Mouse (Mus musculus) cerebellum, postnatal 25 days (tissue): ENCODE measurements at regions not wholly inside any gene's neighbourhood (a gene's known extent, or its start where the extent isn't known, plus 50 kb on each side); places are given as distances from the start of the nearest gene placed in this dataset.

Experiments used
- DNase-seq, 2 experiments: peaks; one replicate each; pipeline ENCODE4 v3.0.0; 2021; ENCODE audit warnings: mixed read lengths in 2 of 2

DNA sequence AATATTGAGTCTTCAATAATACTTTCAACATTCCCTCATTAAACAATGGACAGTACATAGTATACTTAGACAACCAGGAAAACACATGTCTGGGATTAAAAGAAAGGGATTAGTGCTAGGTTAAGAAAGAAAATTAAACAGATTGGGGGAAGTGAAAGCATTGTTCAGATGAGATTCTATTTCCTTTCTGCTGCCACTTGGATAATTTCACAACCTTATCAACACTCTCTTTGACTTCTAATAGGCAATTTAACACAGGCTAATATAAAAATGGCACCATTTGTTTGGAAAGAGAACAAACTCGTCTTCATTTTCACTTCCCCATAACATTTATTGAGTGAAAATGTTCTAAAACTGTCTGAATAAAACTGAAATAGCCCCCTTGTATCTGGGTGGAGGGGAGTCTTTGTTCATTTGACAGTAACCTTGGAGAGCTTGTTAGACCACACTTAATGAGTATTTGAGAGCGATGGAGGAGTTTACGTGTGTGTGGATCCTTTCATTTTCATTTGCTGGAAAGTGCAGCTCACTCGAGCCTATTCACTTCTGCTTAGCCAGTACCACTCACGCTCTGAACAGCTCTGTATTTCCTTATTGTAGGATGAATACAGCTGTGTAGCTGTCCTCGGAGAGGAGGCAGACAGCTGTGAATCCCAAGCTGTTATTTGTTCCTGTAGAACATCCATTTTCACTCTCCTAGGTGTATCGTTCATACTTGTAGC lies 366.7 kb downstream of the Kctd12 start:
- DNase-seq = no peak

- DNase-seq = no peak
Observed at GRCm38 (mm10) chr14:102606055-102606454, 376.4 kb downstream of the Kctd12 start.

DNA sequence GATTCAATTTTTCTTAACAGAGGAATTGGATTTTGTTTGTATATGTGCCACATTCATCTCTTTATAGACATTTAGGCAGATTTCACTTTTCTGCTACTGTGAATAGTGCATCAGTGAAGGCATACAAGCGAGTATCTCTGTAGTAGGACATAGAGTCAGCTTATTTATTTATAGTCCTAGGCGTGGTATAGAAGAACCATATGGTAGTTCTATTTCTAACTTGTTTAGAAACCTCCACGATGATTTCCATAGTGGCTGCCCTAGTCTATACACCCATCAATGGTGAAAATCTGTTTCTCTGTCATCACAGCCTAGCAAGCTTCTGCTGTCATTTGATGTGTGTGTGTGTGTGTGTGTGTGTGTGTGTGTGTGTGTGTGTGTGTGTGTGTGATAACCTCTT lies 387.6 kb downstream of the Kctd12 start:
- no peak for DNase-seq

GRCm38 (mm10) chr14:102553781-102554180 lies 428.7 kb downstream of the Kctd12 start:
- no peak for DNase-seq

GRCm38 (mm10) chr14:102552598-102552997 lies 429.8 kb downstream of the Kctd12 start:
- no peak for DNase-seq

DNA sequence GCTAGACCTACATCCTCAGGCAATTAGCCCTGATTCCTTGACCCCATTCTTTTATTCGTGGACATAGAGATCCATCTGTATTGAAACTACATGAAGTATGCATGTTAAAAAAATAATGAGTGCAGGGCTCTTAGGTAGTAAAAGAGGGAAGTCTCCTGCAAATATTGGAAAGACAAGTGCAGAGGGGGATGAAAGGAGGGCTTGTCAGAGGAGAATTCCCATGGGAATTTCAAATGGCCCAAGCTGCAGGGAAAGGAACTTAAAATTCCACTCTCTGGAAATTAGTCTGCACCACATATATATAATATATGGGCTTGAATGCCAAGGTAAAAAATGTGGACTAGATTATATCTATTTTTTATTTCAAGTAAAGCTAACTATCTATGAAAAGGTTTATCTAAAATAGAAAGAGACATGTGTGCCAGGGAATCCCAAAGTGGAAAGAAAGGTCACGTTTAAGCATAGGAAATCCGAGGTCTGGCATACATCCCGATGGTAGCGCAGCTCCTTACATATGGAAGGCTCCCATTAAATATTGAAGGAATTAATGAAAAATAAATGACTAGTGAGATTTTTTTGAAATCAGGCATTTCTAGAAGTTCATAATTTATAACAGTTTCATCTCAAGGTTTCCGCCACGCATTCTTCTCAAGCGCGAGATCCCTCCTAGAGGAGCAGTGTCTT lies 457.4 kb downstream of the Kctd12 start:
- no peak for DNase-seq

- no peak for DNase-seq
Observed at GRCm38 (mm10) chr14:102516765-102517164, 465.7 kb downstream of the Kctd12 start.

- DNase-seq = no peak
Observed at GRCm38 (mm10) chr14:102514527-102514926, 467.9 kb downstream of the Kctd12 start.

DNA sequence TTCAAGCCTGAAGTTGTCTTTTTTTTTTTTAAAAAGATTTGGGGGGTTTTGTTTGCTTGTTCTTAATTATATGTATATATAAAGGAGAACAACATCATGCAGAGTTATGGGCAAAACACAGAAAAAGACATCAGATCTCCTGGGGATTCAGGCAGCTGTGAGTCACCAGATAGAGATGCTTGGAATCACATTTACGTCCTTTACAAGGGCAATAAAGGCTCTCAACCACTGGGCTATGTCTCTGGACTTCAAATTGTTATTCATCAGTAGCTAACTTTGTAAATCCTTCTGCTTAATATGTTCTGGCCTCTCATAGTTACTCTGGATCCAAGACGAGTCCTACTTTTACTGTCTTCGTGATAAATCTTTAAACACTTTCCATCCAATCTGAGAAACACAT lies 469.8 kb downstream of the Kctd12 start:
- no peak for DNase-seq

GRCm38 (mm10) chr14:102511691-102512383 lies 470.6 kb downstream of the Kctd12 start:
- no peak for DNase-seq

GRCm38 (mm10) chr14:102510387-102510786 lies 472.1 kb downstream of the Kctd12 start:
- DNase-seq = peak; percentile 73 to 82

DNA sequence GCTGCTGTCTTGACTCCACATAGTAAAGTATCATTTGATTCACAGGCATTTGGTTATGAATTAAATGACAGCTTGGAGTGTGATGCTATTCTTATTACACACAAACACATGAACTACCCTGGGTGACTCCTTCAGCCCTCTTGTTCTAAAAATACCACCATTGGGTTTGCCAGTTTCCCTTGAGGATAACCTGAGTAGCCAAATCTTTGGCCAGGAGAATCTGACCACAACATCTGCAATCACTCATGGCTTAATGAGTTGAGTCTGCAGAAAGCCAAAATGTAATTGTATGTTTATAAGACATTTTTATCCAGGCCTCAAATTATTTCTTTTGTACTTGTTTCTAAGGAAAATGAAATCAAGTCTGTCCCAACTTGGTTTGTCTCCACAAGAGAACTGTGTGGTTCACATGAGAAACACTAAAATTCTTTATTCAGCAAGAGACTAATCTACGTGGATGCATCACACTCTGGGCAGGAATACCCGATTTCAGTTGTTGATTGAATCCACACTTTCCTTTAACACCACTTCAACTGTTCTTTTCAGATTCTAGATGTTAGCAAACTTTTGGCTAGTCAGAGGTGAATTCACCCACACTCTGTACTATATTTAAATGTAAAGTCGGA lies 476.6 kb downstream of the Kctd12 start:
- no peak for DNase-seq

DNA sequence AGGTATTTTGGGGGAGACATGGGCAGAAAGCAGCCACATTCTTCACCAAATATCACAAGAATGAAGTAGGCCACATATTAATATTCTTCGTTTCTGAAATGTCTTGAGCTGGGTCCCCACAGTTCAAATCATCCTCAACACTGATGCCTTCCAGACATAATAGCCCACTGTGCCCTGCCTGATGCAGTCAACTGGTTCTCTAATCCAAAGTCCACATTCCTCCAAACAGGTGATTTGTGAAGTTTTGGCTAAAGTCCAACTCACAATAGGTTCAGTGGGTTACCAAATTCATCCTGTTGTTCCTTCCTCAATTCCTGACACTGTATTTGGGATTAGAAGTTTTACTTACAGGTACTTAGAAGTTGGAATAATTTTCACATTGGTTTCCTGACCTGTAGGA lies 485.3 kb downstream of the Kctd12 start:
- DNase-seq = no peak

GRCm38 (mm10) chr14:102492376-102492775 lies 490.1 kb downstream of the Kctd12 start:
- no peak for DNase-seq

DNA sequence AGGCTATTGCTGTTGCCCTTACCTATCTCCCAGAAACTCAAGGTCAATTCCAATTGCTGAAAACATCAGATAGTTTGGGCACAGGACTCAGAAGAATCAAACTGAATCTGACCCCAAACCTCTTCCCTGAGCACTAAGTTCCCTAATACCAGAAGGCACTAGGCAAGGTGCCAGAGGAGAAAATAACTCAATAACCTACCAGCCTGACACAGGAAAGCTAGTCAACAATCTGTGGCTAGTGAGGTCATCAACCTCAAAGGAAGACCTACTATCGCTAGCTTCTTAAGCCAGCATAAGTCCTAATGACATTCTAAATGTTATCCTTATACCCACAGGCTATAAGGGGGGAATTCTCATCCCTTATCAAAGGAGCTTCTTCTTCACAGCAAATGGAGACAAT lies 491.2 kb downstream of the Kctd12 start:
- DNase-seq = no peak

GRCm38 (mm10) chr14:102477162-102477561 lies 505.3 kb downstream of the Kctd12 start:
- no peak for DNase-seq

DNA sequence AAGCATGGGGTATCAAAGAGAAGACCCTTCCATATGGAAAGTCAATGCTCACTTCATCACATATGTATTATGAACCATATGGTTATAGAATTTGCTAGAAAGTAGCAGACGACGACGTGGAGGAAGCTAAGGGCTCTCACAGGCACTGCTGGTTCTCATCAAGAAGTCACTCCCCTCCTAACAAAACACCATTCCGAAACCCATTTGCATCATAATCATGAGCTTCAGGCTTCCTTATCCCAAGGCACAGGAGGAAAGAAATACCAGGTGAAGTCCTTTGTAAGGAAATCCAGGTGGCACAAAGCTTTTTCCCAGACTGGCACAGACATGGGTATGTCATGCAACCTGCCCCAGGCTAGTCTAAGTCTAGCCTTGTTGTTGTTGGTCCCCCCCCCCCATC lies 513.1 kb downstream of the Kctd12 start:
- no peak for DNase-seq

DNA sequence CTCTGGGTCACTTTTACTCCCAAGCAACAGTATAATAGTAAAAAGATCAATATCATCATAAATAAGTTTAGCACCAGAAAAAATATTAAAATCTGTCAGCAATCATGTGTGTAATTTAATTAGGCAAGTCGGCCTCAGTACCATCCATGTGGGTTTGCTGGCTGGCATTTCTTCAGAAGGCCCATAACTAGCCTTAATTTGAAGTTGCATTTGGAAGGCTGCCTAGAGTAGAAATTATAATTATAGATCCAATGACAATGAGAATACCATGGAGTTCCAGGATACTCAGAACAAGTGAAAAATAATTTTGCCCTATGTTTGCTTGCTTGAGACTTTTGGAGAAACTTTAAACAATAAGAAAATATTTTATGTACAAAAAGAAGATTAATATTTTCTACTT lies 521.4 kb downstream of the Kctd12 start:
- DNase-seq = no peak

- no peak for DNase-seq
Observed at GRCm38 (mm10) chr14:102439738-102440137, 542.7 kb downstream of the Kctd12 start.

GRCm38 (mm10) chr14:102403397-102404115 lies 578.9 kb downstream of the Kctd12 start:
- DNase-seq = no peak

DNA sequence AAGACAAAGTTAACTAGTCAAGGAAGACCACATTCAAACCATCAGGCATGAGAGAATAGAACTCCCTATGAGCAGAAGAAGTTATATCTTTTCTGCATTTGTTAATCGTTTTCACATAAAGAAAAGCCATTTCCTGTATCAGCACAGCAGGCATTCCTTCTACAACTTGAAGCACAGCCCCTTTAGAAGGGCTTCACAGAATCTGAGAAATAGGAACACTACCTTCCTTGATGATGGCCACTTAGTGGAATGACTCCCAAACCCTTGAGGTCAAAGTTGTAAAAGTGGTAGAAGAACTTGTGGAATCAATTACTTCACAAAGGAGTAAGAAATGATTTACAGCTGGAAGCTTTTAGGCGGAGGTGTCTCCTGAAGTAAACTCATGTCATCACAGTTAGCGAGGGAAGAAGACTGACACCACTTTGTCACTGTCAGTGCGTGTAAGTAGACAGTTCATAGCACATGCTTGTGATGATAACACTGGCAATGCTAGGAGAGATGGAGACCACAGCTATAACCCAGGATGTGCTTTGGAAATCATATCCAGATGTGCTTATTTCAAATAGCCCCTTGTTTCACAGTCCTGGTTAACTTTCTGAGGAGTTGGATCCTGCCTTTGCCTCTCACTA lies 580.3 kb downstream of the Kctd12 start:
- no peak for DNase-seq

GRCm38 (mm10) chr14:102396036-102396734 lies 586.3 kb downstream of the Kctd12 start:
- DNase-seq = no peak
